Mouse (Mus musculus): ENCODE measurements around the gene Ddx59.

The Ddx59 gene

DNA sequence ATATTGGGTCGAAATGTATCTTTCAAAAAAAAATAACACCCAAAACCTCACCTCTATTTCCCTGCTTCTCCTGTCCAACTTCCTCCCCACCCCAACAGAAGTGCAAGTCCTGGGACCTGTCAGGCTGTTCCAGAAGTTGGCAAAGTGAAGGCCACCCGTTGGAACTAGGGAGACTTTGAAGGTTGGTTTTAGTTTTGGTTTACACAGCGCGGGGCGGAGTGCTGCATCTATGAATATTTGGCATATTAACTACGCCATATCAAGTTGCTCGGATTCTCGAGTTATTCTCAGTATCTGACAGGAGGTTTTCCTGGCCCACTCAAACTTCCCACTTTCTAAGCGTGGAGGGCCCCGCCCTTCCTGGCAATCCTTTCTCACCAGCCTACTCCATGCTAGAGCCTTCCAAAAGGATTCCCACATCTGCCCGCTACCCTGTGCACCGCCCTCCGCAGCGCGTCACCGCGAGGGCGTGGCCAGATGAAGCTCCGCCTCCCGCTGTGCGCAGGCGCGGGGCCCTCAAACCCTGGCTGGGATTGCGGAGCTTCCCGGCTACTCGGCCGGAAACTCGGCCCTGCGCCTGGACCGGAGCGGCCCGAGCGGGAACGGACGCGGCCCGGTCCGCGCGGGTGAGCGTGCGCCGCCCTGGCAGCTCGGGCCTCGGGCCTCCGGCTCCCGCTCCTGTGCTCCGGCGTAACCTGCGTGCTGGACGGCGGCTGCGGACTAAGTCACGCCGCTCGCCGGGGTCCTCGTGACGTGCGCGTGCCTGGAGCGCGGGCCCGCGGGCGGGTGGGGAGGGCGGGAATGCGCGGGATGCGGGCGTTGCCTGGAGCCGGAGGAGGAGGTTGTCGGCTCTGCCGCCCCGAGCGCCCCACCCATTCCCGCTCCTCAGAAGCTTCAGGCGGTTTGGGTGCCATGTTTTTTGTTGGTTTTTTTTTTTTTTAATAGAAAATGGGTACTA lies at the start of gene Ddx59:
TSS of gene Ddx59 (plus strand) at position 474 of the 958 bp plus-strand sequence.
- WGBS, result 1% methylated on average over 78 of the region's 78 CpGs

DNA sequence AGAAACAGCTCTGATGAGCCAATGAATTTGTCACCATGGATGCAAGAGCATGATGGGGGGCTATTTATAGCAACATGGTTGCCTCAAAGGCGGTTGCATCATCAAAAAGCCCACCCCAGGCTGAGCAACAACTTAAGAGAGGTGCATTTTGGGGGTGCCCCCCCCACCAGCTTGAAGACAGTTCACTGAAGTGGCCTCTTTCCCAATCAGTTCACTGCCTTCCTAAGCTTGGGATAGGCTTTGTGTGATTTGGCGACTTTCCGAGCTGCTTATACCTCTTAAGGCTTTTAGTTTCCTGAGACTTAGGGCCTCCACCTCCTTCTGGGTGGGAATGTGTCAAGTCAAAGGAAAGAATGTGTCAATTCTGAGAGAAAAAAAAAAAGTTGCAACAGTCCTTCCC lies 49.1 kb upstream of the Ddx59 start:
- WGBS, result 82% methylated on average over 3 of the region's 3 CpGs

DNA sequence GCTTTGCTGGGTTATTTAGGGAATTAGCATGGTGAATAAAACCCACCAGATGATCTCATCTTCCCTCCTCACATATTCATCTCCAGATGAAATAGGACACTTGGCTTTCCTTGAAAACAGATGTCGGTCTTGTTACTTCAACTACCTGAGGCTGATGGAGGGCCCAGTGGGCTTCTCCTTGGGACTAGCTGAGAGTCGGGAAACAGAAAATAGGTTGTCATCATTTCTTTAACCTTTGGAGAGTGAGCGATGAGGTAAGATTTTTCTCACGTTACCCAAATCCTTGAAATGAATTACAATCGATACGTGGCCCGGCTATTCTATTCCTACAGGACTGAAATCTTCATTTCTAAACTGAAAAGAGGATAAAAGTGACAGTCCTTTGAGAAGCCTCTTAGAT lies 35.8 kb upstream of the Ddx59 start:
- 92% methylated on average over 7 of the region's 7 CpGs for WGBS

DNA sequence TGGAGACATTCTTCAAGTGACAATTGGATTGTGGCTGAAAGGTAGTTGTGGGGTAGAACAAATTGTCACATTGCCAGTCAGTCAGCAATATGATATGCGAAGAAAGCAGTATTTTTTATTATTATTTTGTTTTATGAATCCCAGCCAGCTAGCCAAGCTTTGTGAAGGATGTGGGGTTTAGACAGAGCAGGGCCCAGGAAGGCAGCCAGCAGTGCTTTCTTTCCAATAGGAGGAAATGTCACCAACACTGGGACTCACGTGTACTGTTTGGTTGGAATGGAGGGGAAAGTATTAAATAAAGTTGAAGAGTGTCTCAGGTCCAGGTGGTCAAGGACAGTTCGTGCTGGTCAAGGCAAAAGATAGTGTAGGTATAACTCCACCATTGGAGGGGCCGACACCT lies 34.9 kb upstream of the Ddx59 start:
- 92% methylated on average over 4 of the region's 4 CpGs for WGBS

DNA sequence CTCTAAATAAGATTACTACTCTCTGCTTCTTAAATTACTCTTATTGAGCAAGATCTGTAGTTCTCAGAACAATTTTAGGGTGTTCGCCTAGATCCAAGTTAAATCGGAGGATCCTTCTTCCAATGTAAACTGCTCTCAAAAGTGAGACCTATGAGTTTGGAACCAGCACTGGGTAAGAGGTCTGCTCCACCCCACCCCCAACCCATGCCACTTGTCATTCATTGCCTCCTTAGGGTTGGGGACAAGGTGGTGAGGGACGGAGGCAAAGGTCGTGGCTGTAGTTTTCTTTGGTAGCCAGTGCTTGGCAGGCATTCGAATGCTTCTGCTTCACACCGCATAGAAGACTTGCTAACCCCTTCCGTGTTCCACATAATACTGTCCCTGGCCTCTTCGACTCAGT lies 34.5 kb upstream of the Ddx59 start:
- WGBS, result 96% methylated on average over 8 of the region's 8 CpGs

DNA sequence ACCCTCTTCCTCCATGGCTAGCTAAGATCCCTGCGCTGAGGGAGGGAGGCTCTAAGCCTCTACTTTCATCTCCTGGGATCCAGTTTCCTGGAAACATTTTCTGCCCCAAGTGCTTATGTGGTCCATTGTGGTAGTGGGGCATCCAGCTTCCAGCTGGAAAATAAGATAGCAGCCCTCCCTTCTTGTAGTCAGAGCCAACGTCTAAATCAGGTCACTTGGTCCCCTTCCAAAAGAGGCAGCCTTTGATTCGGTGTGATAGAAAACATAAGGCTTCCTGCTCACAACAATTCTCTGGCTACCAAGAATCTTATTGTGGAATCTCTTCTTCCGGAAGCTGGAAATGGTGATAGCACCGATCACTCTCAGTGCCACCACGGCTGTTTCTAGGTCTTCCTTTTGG lies 33.9 kb upstream of the Ddx59 start:
- 44% methylated on average over 6 of the region's 6 CpGs for WGBS

DNA sequence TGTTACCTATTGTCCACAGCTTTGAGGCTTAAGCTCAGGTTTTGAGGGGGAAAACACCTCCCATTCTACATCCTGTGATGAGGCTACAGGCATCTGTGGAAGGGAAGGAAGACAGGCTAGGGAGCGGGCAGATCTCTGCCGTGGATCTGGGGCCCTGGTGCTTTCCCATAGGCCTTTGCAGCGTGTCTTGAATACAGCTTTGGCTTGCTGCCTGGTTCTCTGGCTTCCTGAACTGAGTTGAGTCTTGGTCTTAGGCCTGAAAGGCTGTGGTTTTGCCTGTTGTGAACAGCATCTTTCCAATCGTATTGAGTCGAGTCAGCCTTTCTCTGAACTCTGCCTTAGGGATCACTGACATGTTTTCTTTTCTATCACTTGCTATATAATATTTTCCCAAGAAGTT lies 33.5 kb upstream of the Ddx59 start:
- 53% methylated on average over 5 of the region's 5 CpGs for WGBS

DNA sequence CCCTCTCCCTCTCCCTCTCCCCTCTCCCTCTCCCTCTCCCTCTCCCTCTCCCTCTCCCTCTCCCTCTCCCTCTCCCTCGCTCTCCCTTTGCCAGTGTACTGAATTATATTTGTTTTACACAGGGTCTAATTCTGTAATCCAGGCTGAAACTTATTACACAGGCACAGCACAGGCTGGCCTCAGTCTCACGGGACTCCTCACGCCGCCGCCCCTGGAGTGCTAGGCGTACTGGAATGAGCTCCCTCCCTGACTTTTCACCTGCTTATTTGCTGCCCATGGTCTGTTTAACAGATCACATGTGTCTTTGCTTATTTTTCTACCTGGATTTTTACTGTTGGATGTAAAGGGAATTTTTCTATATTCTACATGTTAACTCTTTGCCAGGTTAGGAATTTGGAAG lies 28.2 kb upstream of the Ddx59 start:
- WGBS, result 54% methylated on average over 5 of the region's 6 CpGs

DNA sequence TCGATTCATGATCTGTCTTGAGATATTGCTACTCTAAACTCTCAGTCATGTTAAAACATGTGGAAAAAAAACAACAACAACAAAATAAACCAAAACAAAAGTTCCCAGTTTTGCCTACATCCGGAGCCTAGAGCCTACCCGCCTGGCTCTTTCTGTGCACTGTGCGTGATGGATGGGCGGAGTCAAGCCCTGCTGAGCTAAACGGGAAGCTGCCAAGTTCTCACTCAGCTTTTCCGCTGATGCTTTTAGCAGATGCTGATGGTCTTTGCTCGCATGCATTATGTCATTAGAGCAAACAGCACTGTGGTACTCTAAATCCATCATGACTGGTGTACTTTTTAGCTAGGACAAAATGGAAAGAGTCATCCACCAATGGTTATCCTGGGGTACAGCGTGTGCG lies 20.6 kb upstream of the Ddx59 start:
- 41% methylated on average over 10 of the region's 10 CpGs for WGBS

DNA sequence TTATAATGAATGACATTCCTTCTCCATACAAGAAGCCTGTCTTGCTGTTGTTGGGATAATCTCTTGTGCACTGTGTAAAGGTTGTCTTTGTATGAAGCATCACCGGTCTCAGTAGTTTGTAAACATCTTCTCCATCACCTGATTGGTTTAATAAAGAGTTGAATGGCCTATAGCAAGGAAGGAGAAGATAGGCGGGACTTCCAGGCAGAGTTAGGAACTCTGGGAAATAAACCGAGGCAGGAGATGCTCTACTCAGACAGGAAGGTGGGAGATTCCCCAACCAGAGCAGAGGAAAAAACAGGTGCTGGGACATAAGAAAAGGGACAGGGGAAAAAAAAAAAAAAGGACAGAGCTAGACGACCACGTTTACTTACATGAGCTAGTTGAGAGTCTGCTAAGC lies 20.0 kb upstream of the Ddx59 start:
- WGBS, result 53% methylated on average over 5 of the region's 5 CpGs

DNA sequence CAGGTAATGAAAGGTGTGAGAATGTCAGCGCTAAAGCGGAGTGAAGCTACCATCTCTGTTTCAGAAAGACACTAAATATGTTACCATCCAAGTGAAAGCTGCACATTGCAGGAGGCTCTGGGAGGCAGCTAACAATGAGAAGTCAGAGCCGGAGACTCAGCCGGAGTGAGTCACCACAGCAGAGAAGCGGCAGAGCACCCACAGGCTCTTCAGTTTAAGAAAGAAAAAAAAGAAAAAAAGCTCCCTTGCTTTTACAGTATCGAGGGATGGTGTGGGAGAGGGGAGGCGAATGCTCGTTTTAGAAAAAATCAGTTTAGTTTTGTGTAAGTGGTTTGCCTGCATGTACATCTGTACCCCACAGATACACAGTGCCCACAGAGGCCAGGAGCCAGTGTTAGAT lies 13.8 kb upstream of the Ddx59 start:
- 46% methylated on average over 8 of the region's 8 CpGs for WGBS

DNA sequence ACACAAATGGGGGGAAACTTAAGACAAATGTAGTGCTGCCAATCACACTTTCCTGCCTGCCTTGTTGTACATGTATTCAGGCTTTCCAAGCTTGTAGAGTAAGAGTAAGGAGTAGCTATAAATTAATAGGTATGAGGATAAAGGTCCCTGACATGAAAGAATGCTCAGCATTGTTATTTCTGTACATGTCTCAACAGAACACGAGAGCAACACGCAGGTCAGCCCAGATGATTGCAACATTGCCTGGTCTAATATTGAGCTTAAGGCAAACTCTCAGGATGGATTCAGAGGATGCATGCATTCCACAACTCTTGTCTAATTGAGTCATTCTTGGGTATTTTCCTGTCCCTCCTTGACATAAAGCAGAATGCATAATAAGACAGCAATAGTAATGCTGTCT lies 5.4 kb upstream of the Ddx59 start:
- WGBS, result 95% methylated on average over 2 of the region's 2 CpGs

DNA sequence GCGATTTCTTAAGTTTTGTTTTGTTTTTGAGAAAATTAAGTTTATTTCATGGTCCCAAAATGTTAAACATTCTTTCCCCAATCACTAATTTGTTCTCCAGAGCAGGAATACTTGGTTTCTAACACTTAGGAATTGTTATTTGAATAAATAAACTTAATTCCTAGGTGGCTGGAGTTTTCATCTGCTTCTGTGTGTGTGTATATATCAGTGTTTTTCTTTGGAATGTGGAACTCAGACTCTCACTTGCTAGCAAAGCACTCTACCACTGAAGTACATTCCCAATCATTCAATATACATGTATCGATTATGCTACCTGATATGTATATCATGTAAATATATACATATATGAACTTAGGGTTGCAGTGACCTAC lies 670 bp downstream of the Ddx59 start:
- whole genome bisulfite sequencing, result 34% methylated on average over 2 of the region's 2 CpGs

DNA sequence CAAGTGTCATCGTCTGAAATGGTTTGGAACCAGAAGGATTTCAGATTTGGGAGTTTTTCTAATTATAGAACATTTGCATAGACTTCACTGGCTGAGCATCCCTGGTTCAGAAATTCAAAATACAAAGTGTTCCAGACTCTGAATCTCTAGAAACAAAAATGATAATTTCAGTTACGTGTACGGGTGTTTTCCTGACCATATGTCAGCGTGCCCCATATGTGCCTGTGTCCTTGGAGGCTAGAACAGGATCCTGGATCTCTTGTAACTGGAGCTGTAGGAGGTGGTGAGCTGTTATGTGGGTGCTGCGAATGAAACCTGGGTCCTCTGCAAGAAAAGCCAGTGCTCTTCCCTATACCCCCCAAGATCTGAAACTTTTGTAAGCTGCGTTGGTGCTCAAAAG lies 3.3 kb downstream of the Ddx59 start:
- 59% methylated on average over 6 of the region's 6 CpGs for WGBS

DNA sequence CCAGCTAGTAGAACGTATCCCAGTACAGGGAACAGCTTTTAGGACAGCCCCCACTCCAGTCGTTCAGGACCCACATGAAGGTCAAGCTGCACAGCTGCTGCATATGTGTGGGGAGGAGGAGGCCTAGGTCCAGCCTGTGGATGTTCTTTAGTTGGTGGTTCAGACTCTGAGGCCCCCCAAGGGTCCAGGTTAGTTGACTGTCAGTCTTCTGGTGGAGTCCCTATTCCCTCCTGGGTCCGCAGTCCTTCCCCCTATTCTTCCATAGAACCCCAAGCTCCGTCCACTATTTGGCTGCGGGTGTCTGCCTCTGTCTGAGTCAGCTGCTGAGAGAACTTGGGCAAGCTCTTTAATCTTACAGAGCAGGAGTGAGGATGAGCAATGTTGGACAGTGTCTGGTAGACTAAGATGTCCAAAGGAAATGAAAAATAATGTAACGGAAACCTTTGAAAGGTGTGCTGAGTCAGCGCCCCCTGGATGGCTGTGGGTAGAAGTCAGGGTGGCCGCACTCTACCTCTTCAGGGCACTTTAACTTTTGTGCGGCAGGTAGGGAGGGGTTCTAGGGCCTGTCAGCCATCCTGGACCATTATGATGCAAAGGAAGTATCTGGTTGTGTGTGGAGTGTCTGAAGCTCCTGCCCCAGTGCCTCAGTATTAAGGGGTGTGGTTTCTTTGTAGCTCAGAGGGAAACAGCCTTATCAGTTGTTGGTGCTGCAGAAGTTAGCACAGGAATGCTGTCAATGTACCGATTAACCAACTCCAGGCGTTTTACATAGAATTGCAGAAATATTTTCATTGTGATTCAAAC lies 12.3 kb downstream of the Ddx59 start:
- WGBS, result 93% methylated on average over 11 of the region's 11 CpGs

DNA sequence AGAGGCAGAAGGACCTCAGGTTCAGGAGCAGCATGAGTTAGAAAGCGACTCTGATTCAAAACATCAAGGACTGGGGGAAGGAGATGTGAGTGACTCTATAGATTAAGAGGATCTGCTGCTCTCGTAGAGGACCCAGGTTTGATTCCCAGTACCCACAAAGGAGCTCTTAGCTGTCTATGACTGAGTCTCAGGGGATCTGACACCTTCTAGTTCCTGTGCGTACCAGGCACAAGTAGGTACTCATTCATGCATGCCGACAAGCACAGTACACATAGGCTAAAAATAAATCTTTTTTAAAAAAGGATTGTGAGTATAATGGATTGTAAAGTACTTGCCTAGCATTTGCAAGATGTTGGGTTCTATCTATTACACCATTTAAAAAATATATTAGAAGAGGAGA lies 13.9 kb downstream of the Ddx59 start:
- WGBS, result 81% methylated on average over 4 of the region's 4 CpGs

DNA sequence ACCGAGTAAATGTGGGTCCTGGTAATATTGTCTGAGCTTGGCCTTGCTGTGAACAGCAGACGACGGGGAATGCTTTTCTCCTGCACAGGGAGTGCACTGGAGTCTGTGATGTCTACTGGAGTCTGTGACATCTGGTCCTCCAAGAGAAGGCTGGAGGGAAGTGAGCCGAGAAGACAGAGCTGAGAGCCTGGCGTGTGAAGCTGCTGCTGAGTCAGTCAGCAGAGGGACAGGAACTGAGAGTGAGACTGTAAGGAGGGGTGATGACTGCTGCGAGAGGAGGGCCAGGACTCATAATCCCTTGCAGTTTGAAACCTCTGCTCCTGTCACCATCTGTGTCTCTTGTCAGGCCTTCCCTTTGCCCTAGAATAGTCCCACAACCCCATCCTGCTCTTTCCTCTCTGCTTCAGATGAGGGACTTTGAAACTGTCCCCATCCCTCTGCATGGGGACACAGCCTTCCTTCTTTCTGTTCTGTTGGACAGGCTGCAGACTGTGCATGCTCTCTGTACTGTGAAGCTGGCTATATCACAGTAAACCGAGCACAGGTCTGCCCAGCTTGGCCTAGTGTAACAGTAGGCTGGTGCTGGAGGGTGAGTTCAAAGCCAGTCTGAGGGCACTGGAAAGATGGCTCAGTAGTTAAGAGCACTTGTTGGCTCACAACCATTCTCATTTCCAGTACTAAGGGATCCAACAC lies 15.2 kb downstream of the Ddx59 start:
- WGBS, result 61% methylated on average over 7 of the region's 7 CpGs

DNA sequence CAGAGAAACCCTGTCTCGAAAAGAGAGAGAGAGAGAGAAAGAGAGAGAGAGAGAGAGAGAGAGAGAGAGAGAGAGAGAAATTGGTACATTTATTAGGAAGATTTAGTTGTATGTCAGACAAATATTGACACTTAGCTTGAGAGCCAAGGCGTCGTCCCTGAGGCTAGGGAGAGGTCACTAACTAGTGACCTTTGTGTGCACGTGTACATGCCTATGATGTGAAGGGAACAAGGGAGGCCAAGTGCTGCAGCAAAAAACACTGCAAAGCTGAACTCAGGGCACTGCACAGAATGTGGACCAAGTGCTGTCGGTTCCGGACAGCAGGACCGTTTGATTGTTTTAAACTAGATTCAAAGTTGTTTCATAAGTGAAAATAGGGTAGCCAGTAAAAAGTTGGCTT lies 25.7 kb downstream of the Ddx59 start:
- 89% methylated on average over 7 of the region's 7 CpGs for WGBS

DNA sequence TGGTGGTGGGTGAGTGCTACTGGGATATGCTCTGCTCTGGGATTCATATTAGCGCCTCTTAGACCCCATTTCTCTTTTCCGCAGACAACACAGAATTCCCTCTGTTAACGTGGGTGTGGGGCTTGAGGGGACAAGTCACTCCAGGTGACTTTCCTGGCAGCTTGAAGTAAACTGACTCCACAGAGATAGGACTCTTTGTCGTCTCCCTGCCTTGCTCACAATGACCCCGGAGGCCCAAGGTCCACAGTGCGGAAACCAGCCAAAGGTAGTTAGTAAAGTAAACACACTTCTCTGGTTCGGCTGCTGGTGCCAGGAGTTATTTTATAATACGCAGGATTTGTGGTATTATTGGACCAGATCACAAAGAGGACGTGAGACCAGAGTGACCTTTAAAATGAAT lies 27.7 kb downstream of the Ddx59 start:
- 72% methylated on average over 9 of the region's 9 CpGs for whole genome bisulfite sequencing

DNA sequence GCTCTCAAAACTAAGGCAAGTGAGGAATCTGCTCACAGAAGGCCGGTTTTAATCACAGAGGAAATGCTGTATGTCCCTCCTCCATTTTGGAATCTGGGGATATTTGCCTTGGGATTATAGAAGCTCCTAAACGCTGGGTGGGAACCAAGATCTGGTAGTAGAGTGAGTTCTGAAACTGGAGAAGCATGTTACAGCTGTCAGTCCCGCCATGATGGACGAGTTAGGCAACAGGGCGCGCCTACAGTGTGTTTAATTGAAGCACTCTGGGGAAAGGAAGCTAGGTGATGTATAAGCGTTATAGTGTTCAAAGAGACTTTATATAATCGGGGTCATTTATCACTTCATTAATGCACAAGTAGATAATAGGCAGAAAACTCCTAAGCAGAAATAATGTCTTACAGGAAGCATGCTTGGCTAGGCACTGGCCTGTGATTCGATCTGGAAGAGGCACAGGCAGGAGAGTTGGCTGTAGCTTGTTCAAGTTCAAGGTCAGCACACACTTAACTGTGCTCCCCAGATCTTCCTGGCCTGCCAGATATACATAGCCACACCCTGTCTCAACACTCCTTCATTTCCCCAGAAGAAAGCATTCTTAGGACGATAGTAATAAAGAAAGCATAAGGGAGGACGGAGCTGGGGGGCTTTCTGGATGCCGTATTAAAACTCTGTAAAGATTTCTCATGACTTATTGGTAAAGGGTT lies 29.6 kb downstream of the Ddx59 start:
- 93% methylated on average over 12 of the region's 12 CpGs for WGBS

DNA sequence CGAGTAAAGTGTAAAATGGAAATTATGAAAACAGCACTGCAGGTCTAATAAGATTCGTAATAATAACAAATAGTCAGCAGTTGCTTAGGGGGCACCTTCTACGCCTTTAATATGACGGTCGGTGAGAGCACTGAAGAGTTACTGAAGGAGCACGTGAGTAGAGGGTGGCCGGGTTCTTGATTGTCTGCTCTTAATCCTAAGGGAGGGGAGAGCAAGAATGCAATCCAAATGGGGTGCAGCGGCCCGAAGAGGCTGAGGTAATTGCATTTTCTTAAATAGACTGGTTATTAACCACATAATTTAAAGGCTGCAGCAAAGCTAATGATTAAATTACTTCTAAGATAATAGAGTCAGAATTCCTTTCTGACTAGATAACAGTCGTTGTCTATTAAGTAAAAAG lies 31.9 kb downstream of the Ddx59 start:
- 77% methylated on average over 10 of the region's 10 CpGs for WGBS

DNA sequence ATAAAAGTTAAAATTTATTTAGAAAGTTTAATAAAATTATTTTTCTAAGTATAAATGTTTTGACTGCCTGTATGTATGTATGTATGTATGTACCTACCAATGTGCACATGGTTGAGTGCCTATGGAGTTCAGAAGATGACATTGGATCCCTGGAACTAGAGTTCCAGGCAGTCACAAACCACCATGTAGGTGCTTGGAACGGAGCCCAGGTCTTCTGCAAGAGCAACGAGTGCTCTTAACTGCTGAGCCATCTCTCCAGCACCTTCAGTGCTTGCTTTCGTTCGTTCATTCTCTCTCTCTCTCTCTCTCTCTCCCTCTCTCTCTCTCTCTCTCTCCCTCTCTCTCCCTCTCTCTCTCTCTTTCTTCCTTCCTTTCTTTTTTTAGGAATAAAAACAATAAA lies 32.3 kb downstream of the Ddx59 start:
- WGBS, result 69% methylated on average over 4 of the region's 4 CpGs

All from cerebral cortex, adult 2 months (tissue).